Mouse (Mus musculus): ENCODE results near the gene Vars.
"Not testable (repeated sequence)": the region's sequence is repeated elsewhere in the genome, so short reads cannot be mapped to it uniquely, and the experiment has no call there.

Vars gene

DNA sequence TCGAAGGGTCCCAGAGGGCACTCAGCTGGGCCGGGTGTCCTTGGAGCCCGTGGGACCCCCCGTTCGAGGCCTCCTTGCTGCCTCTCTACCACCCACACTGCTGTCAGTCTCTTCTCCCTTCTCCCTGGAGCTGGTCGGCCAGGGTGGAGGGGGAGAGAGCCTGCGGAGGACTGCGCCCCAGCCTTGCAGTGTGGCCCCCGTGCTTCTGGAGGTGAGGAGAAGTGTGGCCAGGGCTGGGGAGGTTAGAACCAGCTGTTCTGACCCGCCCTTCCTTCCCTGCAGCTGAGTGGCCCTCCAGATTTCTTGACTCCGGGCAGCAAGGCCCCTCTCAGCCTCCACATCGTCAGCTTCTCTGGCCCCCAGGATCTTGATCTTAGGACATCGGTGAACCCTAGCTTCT is 23.5 kb downstream of the Vars start:
- no peak for DNase-seq (ENCODE audit: low spot score)

DNA sequence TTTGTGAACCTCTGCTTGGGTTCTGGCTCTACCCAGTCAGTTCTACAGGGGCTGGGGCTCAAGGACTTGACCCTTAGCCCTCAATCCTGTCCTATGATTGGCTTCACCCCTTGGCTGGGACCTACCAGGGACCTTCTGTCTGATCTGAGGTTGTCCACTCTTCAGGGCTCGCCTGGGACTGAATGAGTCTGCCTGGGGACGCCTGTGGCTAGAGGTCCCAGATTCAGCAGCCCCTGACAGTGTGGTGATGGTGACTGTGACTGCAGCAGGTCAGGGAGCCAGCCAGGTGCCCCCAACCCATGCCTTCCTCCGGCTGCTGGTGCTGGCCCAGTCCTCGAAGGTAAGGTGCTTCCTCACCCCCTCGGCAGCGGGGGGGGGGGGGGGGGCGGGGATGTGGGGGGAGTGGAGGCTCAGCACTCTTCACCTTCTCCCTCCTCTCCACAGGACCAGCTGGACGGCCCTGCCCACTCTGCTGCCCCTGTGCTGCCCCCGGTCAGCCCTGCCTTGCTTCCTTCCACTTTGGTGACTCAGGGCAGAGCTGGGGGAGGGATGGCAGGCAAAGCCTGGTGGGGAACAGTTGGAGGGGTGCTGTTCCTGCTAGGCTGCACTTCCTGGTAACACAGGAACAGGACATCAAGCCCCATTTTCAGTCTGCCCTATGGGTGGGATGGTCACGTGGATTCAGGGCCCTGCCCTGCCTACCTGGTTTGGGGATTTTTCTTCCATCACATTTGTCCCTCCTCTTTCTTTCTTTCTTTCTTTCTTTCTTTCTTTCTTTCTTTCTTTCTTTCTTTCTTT is 24.1 kb downstream of the Vars start:
- DNase-seq (ENCODE audit: low spot score) = no peak

DNA sequence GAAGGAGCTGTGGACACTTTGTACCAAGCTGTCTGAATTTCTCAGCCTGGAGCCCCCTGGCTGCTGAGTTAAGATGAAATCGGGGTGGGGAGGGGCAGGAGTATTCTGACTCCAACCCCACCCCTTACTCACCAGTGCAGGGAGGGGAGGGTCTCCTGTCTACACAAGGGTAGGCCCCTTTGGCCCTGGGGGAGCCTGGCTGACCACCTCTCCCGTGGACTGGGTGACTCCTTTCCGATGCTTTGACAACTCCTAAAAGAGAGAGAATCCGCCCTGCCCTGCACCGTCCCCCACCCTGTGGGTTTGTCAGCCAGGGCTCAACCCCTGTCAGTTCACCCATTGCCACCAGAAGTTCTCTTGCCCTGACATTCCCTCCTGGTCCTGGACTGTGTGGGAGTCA is 25.4 kb downstream of the Vars start:
- no peak for DNase-seq (ENCODE audit: low spot score)

DNA sequence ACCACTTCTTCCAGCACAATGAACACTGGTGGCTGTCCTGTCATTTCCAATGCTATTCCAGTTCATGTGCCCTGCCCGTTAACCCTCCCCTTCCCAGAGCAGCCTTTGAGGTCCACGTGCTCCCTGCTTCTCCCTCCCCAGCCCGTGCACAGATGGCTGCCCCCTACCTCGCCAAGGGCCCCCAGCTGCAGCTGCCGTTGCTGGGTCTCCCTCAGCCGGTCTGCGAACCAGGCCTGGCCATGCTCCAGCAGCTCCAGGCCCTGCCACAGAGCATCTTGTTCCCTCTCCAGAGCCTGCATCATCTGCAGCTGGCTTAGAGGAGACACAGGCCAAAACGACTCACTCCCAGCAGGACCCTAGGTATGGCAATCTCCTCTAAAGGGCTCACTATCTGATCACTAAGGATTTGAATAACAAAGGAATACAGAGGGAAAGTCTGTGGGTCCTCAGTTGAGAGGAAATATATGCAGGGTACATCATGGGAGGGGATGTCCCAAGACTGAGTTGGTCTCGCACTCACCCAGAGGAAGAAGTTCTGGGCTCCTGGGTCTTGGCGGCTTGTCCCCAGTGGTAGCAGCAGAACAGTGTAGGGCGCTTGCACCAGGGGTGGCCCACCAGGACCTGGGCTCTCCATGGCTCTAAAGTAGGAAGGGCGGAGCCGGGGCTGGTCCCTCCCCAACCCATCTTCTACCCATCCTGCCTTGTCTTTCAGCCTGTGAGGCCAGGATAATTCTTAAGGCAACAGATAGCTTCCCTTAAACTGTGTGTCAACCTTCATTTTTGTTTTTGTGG is 26.7 kb downstream of the Vars start, which contains the start of gene Sapcd1:
Gene Sapcd1 (minus strand): TSS at position 740 of the 792 bp plus-strand sequence.
- DNase-seq (ENCODE audit: low spot score) = no peak

DNA sequence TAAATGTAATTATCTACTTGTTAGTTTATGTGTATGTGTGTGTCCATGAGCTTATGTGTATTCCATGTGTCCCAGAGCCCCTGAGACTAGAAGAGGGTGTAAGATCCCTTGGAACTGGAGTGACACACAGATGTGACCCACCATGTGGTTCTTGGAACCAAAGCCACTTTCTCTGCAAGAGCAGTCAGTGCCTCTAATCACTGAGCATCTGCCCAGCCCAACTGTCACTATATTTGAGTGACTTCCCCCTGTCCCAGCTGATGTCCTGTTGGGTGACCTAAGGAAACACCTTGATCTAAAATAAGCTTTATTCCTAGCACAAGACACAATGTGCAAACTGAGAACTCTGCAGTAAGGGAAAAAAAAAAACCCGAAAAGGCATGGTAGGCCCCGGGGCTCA is 27.5 kb downstream of the Vars start:
- no peak for DNase-seq (ENCODE audit: low spot score)

DNA sequence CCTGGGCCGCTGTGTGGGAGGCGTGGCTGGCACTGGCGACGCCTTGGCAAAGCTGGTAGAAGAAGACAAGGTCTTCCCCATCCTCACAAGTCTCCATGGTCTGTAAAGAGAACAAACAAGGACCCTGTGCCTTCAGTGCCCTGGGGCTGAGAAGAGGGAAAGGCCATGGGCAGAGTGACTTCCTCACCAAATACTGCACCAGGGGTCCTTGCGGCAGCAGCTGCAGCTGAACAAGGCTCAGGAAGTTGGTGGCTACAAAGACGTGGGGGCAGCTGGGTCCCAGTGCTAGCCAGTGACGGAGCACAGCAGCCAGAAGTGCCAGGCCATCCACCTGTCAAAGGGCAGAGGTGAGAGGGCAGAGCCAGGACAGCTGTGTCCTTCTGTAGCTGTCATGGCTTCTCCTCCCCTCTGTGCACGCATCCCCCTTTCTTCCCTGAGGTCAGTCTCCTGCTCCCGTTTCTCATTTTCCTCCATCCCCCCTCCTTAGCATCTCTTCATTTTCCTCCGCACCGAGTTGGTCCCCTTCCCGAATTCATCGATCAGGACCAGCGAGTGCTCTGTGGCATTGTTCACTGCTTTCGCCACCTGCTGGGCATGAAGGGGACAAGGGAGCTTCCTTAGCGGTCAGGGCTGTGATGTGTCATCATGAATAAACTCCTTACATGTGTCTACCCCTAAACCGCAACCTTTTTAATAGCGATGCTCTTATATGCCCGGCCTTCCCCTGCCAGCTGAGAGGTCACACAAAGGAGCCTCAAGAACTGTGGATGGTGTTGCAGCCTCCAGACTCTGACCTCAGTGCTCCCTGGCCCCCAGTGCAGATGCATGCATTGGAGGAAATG is 29.1 kb downstream of the Vars start:
- no peak for DNase-seq (ENCODE audit: low spot score)

DNA sequence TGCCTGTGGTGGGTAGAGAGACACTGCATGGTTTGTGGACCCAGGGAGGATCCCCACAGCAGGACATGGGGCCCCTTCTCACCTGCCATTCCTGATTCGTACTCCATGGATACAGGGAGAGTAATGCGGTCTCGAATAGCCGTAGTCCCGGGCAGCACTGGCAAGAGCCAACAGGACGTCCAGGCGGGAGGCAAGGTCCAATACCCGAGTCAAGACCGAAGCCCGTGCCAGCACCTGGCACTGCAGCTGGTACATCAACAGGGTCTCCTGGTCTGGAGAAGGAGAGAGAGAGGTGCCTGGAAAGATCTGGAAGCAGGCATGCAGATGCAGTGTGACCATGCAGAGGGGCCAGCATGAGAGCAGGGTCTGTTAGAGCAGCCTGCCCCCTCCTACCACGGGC is 30.5 kb downstream of the Vars start:
- DNase-seq (ENCODE audit: low spot score) = no peak

DNA sequence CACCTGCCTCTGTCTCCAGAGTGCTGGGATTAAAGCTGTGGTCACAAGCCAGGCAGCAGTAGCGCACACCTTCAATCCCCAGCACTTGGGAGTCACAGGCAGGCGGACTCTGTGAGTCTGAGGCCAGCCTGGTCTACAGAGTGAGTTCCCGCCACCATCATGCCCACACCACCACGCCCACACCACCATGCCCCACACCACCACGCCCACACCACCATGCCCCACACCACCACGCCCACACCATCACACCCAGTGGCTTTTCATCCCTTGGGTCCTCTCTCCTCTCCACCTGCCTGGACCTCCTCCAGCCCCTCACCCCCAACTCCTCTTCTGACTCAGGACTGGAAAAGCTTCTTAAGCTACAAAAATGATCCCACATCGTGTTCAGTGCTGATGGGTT is 31.1 kb downstream of the Vars start:
- DNase-seq (ENCODE audit: low spot score) = no peak

DNA sequence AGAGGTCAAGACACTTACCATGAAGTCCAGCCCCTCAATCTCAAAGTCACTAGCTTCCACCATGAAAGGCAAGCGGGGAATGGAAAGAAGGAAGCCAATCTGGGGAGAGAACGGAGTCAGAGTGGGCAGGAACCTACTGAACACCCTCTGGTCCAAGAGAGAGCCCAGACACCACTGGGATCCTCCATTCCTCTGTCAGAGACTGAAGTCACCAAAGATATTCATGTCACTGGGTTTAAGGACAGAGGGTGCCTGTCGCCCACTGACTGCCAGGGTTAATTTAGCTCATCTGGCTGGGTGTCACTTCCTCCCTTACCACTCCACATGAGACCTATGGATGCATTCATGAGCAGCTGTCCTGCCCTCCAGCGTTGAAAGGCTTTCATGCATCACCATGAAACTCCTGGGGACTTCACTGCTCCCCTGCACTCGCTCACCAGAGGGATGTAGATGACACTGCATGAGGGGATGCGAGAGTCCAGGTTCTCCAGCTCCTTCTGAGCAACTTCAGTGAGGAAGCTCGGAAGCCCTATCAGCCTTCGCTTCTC is 31.6 kb downstream of the Vars start:
- no peak for DNase-seq (ENCODE audit: low spot score)

DNA sequence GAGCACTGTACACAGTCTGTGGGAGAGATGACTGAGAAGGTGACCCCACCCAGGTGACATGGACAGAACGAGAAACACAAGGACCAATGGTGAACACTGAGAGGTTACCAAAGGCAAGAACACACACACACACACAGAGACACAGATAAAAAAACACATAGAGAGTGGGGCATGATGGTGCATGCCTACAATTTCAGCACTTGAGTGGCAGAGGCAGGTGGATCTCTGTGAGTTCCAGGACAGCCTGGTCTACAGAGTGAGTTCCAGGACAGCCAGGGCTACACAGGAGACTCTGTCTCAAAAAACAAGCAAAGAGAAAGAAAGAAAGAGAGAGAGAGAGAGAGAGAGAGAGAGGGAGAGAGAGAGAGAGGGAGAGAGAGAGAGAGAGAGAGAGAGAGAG is 32.9 kb downstream of the Vars start:
- not testable (repeated sequence) for DNase-seq (ENCODE audit: low spot score)

DNA sequence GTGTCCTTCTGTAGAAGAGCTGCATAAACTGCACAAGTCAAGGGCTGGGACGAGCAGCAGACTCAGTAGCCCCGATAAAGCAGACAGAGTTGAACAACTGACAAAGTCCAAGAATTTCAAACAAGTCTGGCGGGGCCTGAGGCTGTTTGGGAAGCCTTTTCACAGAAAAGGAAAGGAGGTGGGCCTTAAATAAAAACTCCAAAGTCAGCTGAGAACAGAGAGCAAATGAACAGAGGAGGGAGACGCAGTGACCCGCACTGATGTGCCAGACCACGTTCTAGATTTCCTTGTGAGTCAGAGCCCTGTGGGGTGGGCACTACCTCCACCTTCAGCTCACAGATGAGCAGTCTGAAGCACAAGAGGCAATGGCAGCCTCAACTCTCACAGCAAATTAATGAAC is 34.1 kb downstream of the Vars start:
- no peak for DNase-seq (ENCODE audit: low spot score)

DNA sequence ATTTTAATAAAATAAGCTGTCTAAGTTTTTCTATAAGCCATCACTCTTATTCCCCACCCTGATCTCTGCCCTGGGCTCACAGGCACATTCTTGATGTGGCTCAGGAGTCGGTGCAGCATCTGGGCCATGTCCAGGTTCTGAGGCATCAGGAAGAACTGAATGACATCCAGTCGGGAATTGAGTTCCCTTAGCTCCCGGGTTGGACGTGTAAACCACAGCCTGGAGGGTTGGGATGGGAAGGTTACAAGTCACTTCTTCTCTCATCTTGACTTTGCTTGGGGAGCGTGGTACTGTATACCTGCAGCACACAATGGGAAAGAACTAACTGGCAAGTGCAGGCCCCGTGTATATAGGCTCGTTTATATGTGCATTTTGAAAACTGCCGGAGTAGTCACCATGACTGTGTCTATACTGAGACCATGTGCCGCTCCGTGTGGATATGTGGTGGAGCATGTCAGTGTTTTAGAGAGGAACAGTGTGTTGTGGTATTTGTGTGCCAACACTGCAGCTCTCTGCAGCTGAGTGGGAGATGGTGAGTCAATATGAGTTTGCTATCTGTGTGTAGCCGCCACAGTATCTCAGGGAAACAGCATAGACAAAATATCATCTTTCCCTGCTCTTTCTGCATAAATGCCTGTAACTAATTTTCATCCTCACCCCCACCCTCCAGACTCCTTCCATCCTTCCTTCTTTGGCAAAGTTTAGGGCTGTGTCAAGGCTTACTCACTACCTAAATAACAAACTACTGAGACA is 38.5 kb downstream of the Vars start:
- DNase-seq (ENCODE audit: low spot score) = no peak

DNA sequence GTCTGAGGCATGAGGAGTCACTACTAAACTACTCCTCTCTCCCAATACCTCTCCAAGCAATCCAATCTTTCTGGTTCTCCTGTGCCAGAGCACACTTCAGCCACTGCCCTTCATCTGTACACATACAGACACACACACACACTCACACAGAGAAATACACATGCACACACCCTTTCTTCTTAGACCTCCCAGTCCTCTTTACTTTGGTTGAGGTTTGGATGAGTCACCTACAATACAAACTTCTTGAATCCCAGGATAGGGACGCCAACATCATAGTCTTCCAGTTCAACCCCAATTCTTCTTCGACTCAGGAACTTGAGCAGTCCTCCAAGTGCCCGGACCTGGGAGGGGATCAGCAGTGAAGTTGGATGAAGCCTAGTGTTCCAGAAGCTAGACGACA is 43.0 kb downstream of the Vars start:
- DNase-seq (ENCODE audit: low spot score) = no peak

DNA sequence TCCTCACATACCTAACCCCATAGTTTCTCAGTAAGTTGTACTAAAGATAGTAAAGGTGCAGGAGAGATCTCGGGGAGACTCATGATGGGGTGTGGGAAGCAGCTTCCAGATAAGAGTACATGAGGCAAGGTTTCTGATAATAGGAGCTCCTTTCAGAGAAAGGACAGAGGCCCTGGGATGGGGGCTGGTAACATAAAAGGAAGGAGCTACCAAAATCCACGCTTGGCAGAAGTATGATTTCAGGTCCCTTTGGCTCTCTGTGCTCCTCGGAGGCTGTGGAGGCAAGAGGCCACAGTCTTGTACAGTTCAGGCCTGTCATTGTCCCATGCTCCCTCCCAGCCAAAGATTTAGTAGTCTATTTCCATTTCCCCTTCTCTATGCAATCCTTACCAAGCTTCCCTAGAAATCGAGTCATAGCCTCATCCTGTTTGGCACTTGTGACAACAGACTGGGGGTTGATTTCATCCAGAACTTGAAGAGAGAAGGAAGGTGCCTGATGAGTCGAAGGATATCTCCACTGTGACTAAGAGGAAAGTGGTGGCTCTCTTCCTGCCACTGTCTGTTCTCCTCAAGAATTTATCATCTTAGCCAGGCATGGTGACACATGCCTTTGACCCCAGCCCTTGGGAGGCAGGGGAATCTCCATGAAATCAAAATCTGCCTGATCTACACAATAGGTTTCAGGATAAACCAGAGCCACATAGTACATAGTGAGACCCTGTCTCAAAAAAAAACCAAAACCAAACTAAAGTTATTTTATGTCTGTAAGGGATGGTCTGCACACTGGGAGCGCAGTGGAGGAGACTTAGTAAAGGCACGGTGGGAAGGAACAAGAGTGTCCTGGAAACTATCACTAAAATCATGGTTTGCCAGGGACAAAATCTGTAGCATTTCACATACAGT is 44.4 kb downstream of the Vars start:
- no peak for DNase-seq (ENCODE audit: low spot score)

DNA sequence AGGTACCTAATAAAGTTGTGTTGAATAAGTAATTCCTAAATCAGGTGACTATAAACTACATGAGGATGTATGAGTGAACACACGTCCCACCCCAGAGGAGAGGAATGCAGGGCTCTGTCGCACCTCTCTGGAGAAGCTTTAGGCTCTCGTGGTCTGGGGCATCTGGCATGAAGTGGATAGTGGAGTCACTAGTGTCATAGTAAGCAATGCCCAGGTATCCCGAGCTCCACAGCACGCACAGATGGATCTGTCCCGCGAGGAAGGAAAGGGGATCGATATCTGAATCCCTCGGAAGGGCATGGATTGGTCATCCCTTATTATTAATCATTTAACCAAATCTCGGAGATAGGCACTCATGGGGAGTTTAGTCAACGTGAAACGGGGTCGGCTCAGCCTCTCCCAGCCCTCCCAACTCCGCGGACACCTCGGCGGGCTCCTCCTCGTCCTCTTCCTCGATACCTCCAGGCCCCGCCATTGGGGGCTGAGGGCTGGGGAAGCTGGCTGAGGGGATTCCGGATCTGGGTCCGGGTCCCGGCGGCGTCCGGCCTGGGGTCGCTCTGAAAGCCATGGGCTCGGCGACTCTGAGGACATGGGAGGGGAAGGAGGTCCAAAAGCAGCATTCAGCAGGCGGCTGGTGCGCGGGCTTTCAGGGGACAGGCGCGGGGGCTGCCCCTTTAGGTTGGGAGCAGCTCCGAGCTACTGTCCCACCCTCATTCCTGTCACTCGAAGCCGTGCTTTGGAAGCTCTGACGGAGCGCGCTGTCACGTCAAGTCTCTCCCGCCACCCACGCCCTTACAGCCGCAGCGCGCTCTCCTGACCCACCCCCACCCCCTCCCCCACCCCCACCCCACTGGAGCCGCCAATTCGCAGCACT is 45.3 kb downstream of the Vars start:
- no peak for DNase-seq (ENCODE audit: low spot score)

DNA sequence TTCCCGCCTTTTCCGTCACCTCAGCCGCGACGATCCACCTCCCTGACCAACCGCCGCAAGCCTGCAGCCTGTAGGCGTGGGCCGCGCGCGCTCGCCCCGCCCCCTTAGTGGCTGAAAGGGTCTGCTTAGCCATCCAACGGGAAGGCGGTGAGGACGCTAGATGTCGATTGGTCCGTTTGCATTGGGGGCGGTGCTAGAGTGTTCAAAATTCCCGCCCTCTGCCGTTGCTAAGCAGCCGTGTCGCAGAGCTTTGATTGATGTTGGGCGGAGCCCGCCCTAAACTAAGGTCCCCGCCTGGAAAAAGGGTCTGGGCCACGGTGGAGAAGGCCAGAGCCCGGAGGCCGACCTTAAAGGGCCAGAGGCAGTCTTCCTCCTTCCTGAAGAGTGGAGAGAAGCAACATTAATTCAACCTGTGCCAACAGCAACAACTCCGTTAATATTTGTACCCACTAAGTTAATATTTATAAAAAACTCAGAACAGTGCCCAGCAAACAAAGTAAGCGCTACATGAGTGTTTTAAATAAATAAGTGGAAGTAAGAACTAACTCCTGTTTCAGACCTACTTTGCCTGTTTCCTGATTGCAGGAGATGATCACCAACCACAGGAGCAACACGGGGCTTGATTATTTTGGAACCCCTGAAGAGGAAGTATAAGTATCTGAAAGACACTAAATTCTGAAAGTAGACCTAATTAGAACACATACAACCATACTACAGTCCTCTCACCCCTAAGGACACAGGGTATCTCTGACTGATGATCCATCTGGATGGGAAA is 46.1 kb downstream of the Vars start, which contains the start of gene Msh5:
Gene Msh5 (minus strand): TSS at position 65 of the 775 bp plus-strand sequence.
- DNase-seq (ENCODE audit: low spot score) = peak; percentile 96

DNA sequence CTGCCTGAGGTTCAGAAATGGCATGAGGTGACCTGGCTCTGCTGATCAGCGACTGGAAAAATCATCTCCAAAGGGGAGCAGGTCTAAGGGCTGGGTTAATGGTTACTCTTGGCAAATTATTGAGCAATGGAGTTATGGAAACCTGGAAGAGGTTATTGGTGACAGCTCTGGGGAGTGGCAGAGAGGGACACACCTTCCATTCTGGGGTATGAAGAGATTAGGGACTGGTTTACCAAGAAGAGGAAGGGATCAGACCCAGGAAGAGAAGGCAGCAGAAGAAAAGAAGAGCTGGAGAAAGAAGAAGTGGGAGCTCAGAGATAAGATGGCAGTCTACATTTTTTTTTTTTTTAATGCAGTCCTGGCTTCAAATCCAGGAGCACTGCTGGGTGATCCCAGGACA is 46.9 kb downstream of the Vars start:
- DNase-seq (ENCODE audit: low spot score) = no peak

DNA sequence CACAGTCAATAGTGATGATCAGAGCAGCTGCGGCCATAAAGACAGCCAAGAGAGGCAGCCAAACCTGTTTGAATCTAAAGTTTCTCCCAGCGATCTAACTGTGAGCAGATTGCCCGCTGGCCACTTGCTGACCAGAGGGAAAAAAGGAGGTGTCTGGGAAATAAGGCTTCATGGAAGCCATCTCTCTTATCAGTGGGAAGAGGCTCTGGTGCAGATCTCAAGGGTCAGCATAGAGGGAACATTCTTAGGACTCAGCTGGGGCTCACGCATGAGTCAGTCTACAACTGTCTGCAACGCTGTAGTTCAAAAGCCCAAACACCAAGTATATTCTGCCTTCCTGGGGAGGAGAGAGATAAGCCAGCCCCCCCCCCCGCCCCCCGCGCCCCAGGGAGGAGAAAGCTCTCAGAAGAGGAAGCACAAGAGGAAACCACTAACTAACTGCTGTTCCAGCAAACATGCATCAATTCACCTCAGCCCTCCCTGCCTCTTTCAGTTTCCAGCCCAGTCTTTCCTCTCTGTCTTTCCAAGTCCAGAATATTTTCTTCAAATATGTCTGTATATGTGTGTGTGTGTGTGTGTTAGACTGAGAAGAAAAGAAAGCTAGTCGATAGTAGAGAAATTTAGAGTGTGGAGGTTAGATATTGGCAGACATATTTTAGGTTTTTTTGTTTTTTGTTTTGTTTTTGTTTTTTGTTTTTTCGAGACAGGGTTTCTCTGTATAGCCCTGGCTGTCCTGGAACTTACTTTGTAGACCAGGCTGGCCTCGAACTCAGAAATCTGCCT is 47.6 kb downstream of the Vars start:
- no peak for DNase-seq (ENCODE audit: low spot score)

Measured in ovary, adult 18-20 months (tissue).